Mouse (Mus musculus) E14TG2a.4 (cell line): ENCODE measurements around the gene Cyp1a1.

ENCODE experiments used
- CTCF ChIP-seq: conservative IDR thresholded peaks from 2 replicates; pipeline ENCODE4 v1.5.1; 2014; ENCODE audit warnings: low read length
- NANOG ChIP-seq: IDR thresholded peaks from 2 replicates; pipeline ENCODE4 v1.6.1; 2014; ENCODE audit warnings: borderline replicate concordance, low read length, mixed read lengths

DNA sequence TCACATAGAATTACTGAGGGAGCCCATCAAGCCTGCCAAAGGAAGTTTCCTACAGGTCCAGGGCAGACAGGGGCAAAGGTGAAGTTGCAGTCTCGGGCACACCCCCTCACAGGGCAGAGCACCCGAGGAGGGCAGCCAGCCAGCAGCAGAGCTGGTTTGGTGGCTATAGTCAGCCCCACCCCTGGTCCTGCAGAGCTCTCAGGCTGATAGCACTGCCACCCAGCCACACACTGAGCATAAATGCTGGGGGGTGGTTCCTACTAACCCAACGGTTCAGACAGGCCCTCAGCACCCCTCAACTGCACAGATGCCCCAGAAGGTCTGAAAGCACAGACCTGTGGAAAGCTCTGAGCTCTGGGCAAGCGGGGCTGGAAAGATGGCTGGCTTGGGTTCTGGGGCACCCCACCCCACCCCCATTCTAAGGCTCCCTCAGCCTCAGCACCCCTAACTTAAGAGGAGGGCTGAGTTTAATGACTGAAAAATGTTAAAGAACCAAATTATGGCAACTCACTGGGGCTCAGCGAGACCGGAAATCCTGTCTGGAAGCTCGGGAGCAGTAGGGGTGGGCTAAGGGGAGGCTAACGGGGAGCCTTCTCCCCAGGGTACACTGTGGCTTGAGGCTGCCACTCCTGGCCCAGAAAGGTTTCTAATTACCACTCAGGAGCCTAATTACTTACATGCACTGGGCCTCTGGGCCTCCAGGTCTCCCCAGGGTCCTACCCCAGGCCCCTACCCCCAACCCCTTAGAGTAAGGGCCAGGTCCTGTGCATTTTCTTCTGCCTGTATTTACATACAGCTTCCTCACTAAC lies 48.9 kb upstream of the Cyp1a1 start:
- TF ChIP-seq CTCF = no peak
- TF ChIP-seq NANOG = no peak
